Mouse (Mus musculus): Measurements from ENCODE around the gene Nme7. TPM values are rescaled to one million over a fixed set of nuclear protein-coding genes. Genes with fewer than 3 reads are reported as not detected.

Gene Nme7
- total and polyA plus RNA-seq, 3 experiments = 23.5 to 33.2 (median 25.3) TPM

DNA sequence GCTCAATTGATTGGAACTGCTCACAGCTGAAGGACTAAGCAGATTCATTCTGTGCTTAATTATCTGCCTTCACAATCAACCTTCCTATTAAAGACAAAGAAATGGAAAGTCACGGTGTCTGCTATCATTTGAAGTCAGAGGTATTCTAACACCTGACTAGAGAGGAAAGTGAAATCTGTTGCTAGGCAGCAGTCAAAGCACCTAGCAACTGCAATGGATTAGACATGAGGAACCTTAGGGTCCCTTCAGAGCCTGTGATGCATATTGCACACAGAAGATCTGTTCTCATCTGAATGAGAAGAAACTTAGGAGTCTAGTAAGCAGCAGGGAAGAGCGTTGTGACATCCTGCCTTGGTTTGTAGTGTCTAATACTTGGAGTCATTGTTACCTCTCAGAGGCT is 58.1 kb downstream of the Nme7 start:
- dilution Hi-C loops (cut with MboI; ENCODE audit: extremely low pct_ligation_motif_present, extremely low pct_unique_long_range_greater_than_20kb, low sequenced_read_pairs) (no loop called here), in situ Hi-C loops (cut with MboI; ENCODE audit: low pct_ligation_motif_present, low pct_unique_long_range_greater_than_20kb, low sequenced_read_pairs) (loop anchor here (25.0 kb wide), 1 partner anchor 525 kb away; no protein-coding TSS in a partner anchor)
- Histone ChIP-seq H3K4me3 (replicated peaks in 1 of 3; ENCODE audit: low read depth in 2 of 3, low read length in 2 of 3, poor library complexity in 1 of 3) (no peak overlapping the region), H3K4me1 (ENCODE audit: control insufficient read depth in 1 of 2, insufficient read depth in 2 of 2) (peaks cover 0 to 6% of the 10 kb centered on the region in 2 experiments; a peak in 1 of 4 replicates), H3K9me3 (replicated peaks; ENCODE audit: low read length) (no peaks in the 10 kb centered on the region), H3K36me3 (replicated peaks in 1 of 2; ENCODE audit: control insufficient read depth in 1 of 2, insufficient read depth in 1 of 2, low read length in 1 of 2) (peaks cover 0 to 21% of the 10 kb centered on the region in 2 experiments), H3K79me2 (replicated peaks; ENCODE audit: control insufficient read depth, extremely low read depth, insufficient read depth, poor library complexity, severe bottlenecking) (no peaks in the 10 kb centered on the region; the same call in 1 of the 2 replicates), H3K9ac (ENCODE audit: insufficient read depth, low read depth) (no peak overlapping the region), H3K27me3 (replicated peaks) (no peaks in the 10 kb centered on the region), H3K4me2 (ENCODE audit: insufficient read depth, low read depth, poor library complexity, severe bottlenecking) (no peak overlapping the region), H3K27ac (ENCODE audit: insufficient read depth, low read depth) (no peak overlapping the region)
- TF ChIP-seq CTCF (conservative IDR thresholded peaks at IDR 0.05 in 1 of 2, IDR thresholded peaks at IDR 0.05 in 1 of 2; ENCODE audit: low read depth in 2 of 2, low read length in 2 of 2) (no peak), UBTF (IDR thresholded peaks at IDR 0.05; ENCODE audit: low read depth, low read length) (no peak), MYC (IDR thresholded peaks at IDR 0.05; ENCODE audit: low read depth, low read length) (no peak), RAD21 (IDR thresholded peaks at IDR 0.05; ENCODE audit: low read depth, low read length) (no peak), TCF12 (IDR thresholded peaks at IDR 0.05; ENCODE audit: low read depth, low read length) (no peak), ETS1 (conservative IDR thresholded peaks at IDR 0.05; ENCODE audit: low read depth, low read length) (no peak), NELFE (IDR thresholded peaks at IDR 0.05; ENCODE audit: low read depth, low read length) (no peak), ELF1 (IDR thresholded peaks at IDR 0.05; ENCODE audit: low read depth, low read length) (no peak), POLR2AphosphoS2 (IDR thresholded peaks at IDR 0.05; ENCODE audit: low read depth, low read length) (no peak), MEF2A (IDR thresholded peaks at IDR 0.05; ENCODE audit: borderline replicate concordance, low read depth, low read length) (no peak), TBP (conservative IDR thresholded peaks at IDR 0.05; ENCODE audit: low read depth, low read length) (no peak), CHD2 (IDR thresholded peaks at IDR 0.05; ENCODE audit: low read length) (no peak), ZKSCAN1 (IDR thresholded peaks at IDR 0.05; ENCODE audit: borderline replicate concordance, low read depth, low read length) (no peak), CHD1 (IDR thresholded peaks at IDR 0.05; ENCODE audit: low read depth, low read length) (no peak), MAZ (IDR thresholded peaks at IDR 0.05; ENCODE audit: low read depth, low read length) (no peak), MXI1 (IDR thresholded peaks at IDR 0.05; ENCODE audit: low read depth, low read length) (no peak)
- DNase-seq (ENCODE audit: extremely low read depth) = no peak

DNA sequence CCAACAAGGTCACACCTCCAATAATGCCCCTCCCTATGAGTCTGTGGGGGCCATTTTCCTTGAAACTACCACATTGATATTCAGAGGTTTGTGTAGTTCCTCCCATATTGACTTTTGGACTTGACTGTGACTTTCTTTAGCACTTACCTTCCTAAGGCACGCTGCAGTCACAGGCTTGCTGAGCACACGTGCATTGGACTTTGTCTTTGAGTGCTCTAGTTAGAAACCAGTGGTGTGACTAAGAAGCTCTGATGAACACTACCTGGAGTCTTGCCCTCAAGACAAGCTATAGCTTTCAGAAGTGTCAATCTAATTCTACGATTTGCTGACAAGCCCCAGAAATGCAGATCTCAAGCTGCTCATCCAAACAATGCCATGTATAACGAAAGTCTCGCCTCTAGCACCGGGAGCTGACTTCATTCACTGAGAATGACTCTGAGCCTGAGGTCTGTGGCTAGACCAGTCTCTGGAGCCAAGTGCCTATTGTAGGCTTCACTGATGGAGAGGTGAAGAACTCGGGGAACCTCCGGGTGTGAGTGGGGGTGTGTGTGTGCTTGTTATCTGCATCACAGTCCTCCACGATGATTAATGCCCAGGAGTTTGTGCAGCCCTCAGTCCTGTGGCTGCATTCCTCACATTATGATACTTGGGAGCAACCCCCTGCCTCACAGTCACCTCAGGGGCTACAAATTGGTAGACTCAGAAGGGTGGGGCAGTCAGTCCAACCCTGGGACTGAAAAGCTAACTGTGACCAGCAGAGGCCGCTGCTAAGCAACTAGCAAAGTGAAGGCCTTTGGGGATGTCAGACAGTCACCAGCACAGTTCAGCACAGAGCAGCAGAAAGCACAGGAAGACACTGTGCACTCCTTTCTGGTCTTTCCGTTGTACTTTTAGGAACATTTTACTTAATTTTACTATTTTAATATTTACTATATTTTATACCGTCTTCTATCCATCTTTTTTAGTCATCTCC is 62.5 kb downstream of the Nme7 start:
- Histone ChIP-seq H3K9me3 (replicated peaks; ENCODE audit: low read length) (no peaks in the 10 kb centered on the region), H3K9ac (ENCODE audit: insufficient read depth, low read depth) (no peak overlapping the region), H3K4me1 (ENCODE audit: control insufficient read depth in 1 of 2, insufficient read depth in 2 of 2) (no peaks in the 10 kb centered on the region), H3K79me2 (replicated peaks; ENCODE audit: control insufficient read depth, extremely low read depth, insufficient read depth, poor library complexity, severe bottlenecking) (no peaks in the 10 kb centered on the region), H3K27ac (ENCODE audit: insufficient read depth, low read depth) (no peak overlapping the region), H3K36me3 (replicated peaks in 1 of 2; ENCODE audit: control insufficient read depth in 1 of 2, insufficient read depth in 1 of 2, low read length in 1 of 2) (peaks cover 0 to 18% of the 10 kb centered on the region in 2 experiments), H3K4me2 (ENCODE audit: insufficient read depth, low read depth, poor library complexity, severe bottlenecking) (no peak overlapping the region), H3K27me3 (replicated peaks) (no peaks in the 10 kb centered on the region), H3K4me3 (replicated peaks in 1 of 3; ENCODE audit: low read depth in 2 of 3, low read length in 2 of 3, poor library complexity in 1 of 3) (no peak overlapping the region)
- in situ Hi-C loops (cut with MboI; ENCODE audit: low pct_ligation_motif_present, low pct_unique_long_range_greater_than_20kb, low sequenced_read_pairs) (loop anchor here (25.0 kb wide), 1 partner anchor 521 kb away; no protein-coding TSS in a partner anchor), dilution Hi-C loops (cut with MboI; ENCODE audit: extremely low pct_ligation_motif_present, extremely low pct_unique_long_range_greater_than_20kb, low sequenced_read_pairs) (no loop called here)
- TF ChIP-seq IRF4 (IDR thresholded peaks at IDR 0.05; ENCODE audit: low read depth, low read length) (no peak), CTCF (conservative IDR thresholded peaks at IDR 0.05 in 1 of 2, IDR thresholded peaks at IDR 0.05 in 1 of 2; ENCODE audit: low read depth in 2 of 2, low read length in 2 of 2) (peak; percentile 42 to 81), RAD21 (IDR thresholded peaks at IDR 0.05; ENCODE audit: low read depth, low read length) (peak; percentile 83), SMC3 (IDR thresholded peaks at IDR 0.05; ENCODE audit: low read depth, low read length) (peak; percentile 86), ZC3H11A (IDR thresholded peaks at IDR 0.05; ENCODE audit: low read depth, low read length) (0 out of 2 replicates have a peak, but pooled peaks have one; percentile 9)
- DNase-seq (ENCODE audit: extremely low read depth) = peak; percentile 70

All from CH12.LX (cell line).